Mouse (Mus musculus): ENCODE data around the gene Rspo1. TPM values are rescaled to one million over a fixed set of nuclear protein-coding genes. Genes with fewer than 3 reads are reported as not detected.

The Rspo1 gene
- total RNA-seq, 2 experiments from 2014 or later: 0.49 TPM; not detected in 1

- DNase-seq: no peak
- intact Hi-C loops (cut with DNase I): no loop called here
These were observed 15.6 kb upstream of the Rspo1 start for GRCm38 (mm10) chr4:124970677-124971076.

GRCm38 (mm10) chr4:124971094-124971493 lies 15.1 kb upstream of the Rspo1 start:
- intact Hi-C loops (cut with DNase I): no loop called here
- DNase-seq: no peak

- no peak for DNase-seq
- intact Hi-C loops (cut with DNase I): no loop called here
These were observed 13.9 kb upstream of the Rspo1 start for GRCm38 (mm10) chr4:124972316-124972715.

- intact Hi-C loops (cut with DNase I): no loop called here
- no peak for DNase-seq
These were observed 12.9 kb upstream of the Rspo1 start for GRCm38 (mm10) chr4:124973296-124973695.

- no peak for DNase-seq
- intact Hi-C loops (cut with DNase I): no loop called here
These were observed 8.0 kb upstream of the Rspo1 start for GRCm38 (mm10) chr4:124978201-124978600.

GRCm38 (mm10) chr4:124983893-124984526 lies 2.2 kb upstream of the Rspo1 start:
- intact Hi-C loops (cut with DNase I): no loop called here

GRCm38 (mm10) chr4:124984871-124985670 lies 1.2 kb upstream of the Rspo1 start:
- DNase-seq: no peak
- intact Hi-C loops (cut with DNase I): no loop called here

More at GRCm38 (mm10) chr4:124983893-124984526, 2.2 kb upstream of the Rspo1 start:
- DNase-seq: no peak

- no peak for DNase-seq
- intact Hi-C loops (cut with DNase I): no loop called here
These were observed 795 bp downstream of the Rspo1 start for GRCm38 (mm10) chr4:124986739-124987710.

GRCm38 (mm10) chr4:124987711-124988097 lies 1.5 kb downstream of the Rspo1 start:
- no peak for DNase-seq
- intact Hi-C loops (cut with DNase I): no loop called here

GRCm38 (mm10) chr4:124988382-124988781 lies 2.2 kb downstream of the Rspo1 start:
- no peak for DNase-seq
- intact Hi-C loops (cut with DNase I): no loop called here

- DNase-seq: no peak
- intact Hi-C loops (cut with DNase I): no loop called here
These were observed 3.6 kb downstream of the Rspo1 start for GRCm38 (mm10) chr4:124989787-124990253.

- intact Hi-C loops (cut with DNase I): no loop called here
- no peak for DNase-seq
These were observed 4.1 kb downstream of the Rspo1 start for GRCm38 (mm10) chr4:124990325-124990724.

- DNase-seq: no peak
- intact Hi-C loops (cut with DNase I): no loop called here
These were observed 11.4 kb downstream of the Rspo1 start for GRCm38 (mm10) chr4:124997479-124998147.

- intact Hi-C loops (cut with DNase I): no loop called here
These were observed 13.3 kb downstream of the Rspo1 start for GRCm38 (mm10) chr4:124999548-124999947.

GRCm38 (mm10) chr4:125002978-125003377 lies 16.7 kb downstream of the Rspo1 start:
- DNase-seq: no peak
- intact Hi-C loops (cut with DNase I): no loop called here

More at GRCm38 (mm10) chr4:124999548-124999947, 13.3 kb downstream of the Rspo1 start:
- DNase-seq: no peak

GRCm38 (mm10) chr4:125004886-125005285 lies 18.7 kb downstream of the Rspo1 start:
- DNase-seq: no peak
- intact Hi-C loops (cut with DNase I): no loop called here

GRCm38 (mm10) chr4:125007460-125007859 lies 21.2 kb downstream of the Rspo1 start:
- intact Hi-C loops (cut with DNase I): no loop called here
- DNase-seq: no peak

- intact Hi-C loops (cut with DNase I): no loop called here
- DNase-seq: no peak
These were observed 22.0 kb downstream of the Rspo1 start for GRCm38 (mm10) chr4:125008220-125008619.

GRCm38 (mm10) chr4:125008712-125009111 lies 22.5 kb downstream of the Rspo1 start:
- no peak for DNase-seq
- intact Hi-C loops (cut with DNase I): no loop called here
